Mouse (Mus musculus): ENCODE measurements around the gene AI481877. TPM values are rescaled to one million over a fixed set of nuclear protein-coding genes. Genes with fewer than 3 reads are reported as not detected.

AI481877 gene
- polyA plus RNA-seq, 1 experiment from 2014 or later = 0.05 TPM

GRCm38 (mm10) chr4:59104166-59104565 is 34.6 kb downstream of the AI481877 start:
- H3K4me3 ChIP-seq (ENCODE audit: low read length) = no peak overlapping the region
- H3K27me3 ChIP-seq (replicated peaks; ENCODE audit: control insufficient read depth, insufficient read depth, low read length) = no peaks in the 10 kb centered on the region
- 98% methylated on average over 2 of the region's 2 CpGs for WGBS
- H3K9me3 ChIP-seq (ENCODE audit: control insufficient read depth, low read length) = no peaks in the 10 kb centered on the region
- H3K9ac ChIP-seq (ENCODE audit: low read depth, low read length) = no peak overlapping the region
- H3K27ac ChIP-seq (ENCODE audit: low read depth, low read length) = no peak overlapping the region
- H3K4me2 ChIP-seq (ENCODE audit: low read length) = no peak overlapping the region
- H3K4me1 ChIP-seq (ENCODE audit: control insufficient read depth, insufficient read depth, low read depth, low read length) = no peaks in the 10 kb centered on the region
- ATAC-seq = no peak
- H3K36me3 ChIP-seq (ENCODE audit: control insufficient read depth, insufficient read depth, low read length) = no peaks in the 10 kb centered on the region

GRCm38 (mm10) chr4:59096393-59096792 is 42.4 kb downstream of the AI481877 start:
- H3K27ac ChIP-seq (ENCODE audit: low read depth, low read length) = no peak overlapping the region

GRCm38 (mm10) chr4:59089391-59089790 is 49.4 kb downstream of the AI481877 start:
- H3K9ac ChIP-seq (ENCODE audit: low read depth, low read length) = no peak overlapping the region
- no peak overlapping the region for H3K4me3 ChIP-seq (ENCODE audit: low read length)
- H3K4me2 ChIP-seq (ENCODE audit: low read length) = no peak overlapping the region
- H3K4me1 ChIP-seq (ENCODE audit: control insufficient read depth, insufficient read depth, low read depth, low read length) = no peaks in the 10 kb centered on the region
- H3K27me3 ChIP-seq (replicated peaks; ENCODE audit: control insufficient read depth, insufficient read depth, low read length) = no peaks in the 10 kb centered on the region
- ATAC-seq = no peak
- no peaks in the 10 kb centered on the region for H3K9me3 ChIP-seq (ENCODE audit: control insufficient read depth, low read length)
- H3K27ac ChIP-seq (ENCODE audit: low read depth, low read length) = no peak overlapping the region
- H3K36me3 ChIP-seq (ENCODE audit: control insufficient read depth, insufficient read depth, low read length) = no peaks in the 10 kb centered on the region
- WGBS = 53% methylated on average over 1 of the region's 1 CpGs

More at GRCm38 (mm10) chr4:59096393-59096792, 42.4 kb downstream of the AI481877 start:
- no peak overlapping the region for H3K4me3 ChIP-seq (ENCODE audit: low read length)
- ATAC-seq = peak; percentile 95
- H3K4me2 ChIP-seq (ENCODE audit: low read length) = no peak overlapping the region
- H3K9me3 ChIP-seq (ENCODE audit: control insufficient read depth, low read length) = no peaks in the 10 kb centered on the region
- no peak overlapping the region for H3K9ac ChIP-seq (ENCODE audit: low read depth, low read length)
- H3K27me3 ChIP-seq (replicated peaks; ENCODE audit: control insufficient read depth, insufficient read depth, low read length) = no peaks in the 10 kb centered on the region
- H3K36me3 ChIP-seq (ENCODE audit: control insufficient read depth, insufficient read depth, low read length) = no peaks in the 10 kb centered on the region
- H3K4me1 ChIP-seq (ENCODE audit: control insufficient read depth, insufficient read depth, low read depth, low read length) = no peaks in the 10 kb centered on the region

- Histone ChIP-seq H3K4me3 (ENCODE audit: low read length) (no peak overlapping the region), H3K4me2 (ENCODE audit: low read length) (no peak overlapping the region), H3K4me1 (ENCODE audit: control insufficient read depth, insufficient read depth, low read depth, low read length) (no peaks in the 10 kb centered on the region), H3K27ac (ENCODE audit: low read depth, low read length) (no peak overlapping the region), H3K27me3 (replicated peaks; ENCODE audit: control insufficient read depth, insufficient read depth, low read length) (no peaks in the 10 kb centered on the region), H3K36me3 (ENCODE audit: control insufficient read depth, insufficient read depth, low read length) (no peaks in the 10 kb centered on the region), H3K9ac (ENCODE audit: low read depth, low read length) (no peak overlapping the region), H3K9me3 (ENCODE audit: control insufficient read depth, low read length) (no peaks in the 10 kb centered on the region)
- no peak for ATAC-seq
- 87% methylated on average over 2 of the region's 2 CpGs for WGBS
These were observed 55.4 kb downstream of the AI481877 start for GRCm38 (mm10) chr4:59083430-59083829.

- no peak overlapping the region for H3K4me3 ChIP-seq (ENCODE audit: low read length)
- WGBS = 51% methylated on average over 3 of the region's 3 CpGs
- H3K9me3 ChIP-seq (ENCODE audit: control insufficient read depth, low read length) = no peaks in the 10 kb centered on the region
- no peaks in the 10 kb centered on the region for H3K27me3 ChIP-seq (replicated peaks; ENCODE audit: control insufficient read depth, insufficient read depth, low read length)
- H3K4me2 ChIP-seq (ENCODE audit: low read length) = no peak overlapping the region
- H3K4me1 ChIP-seq (ENCODE audit: control insufficient read depth, insufficient read depth, low read depth, low read length) = no peaks in the 10 kb centered on the region
- H3K27ac ChIP-seq (ENCODE audit: low read depth, low read length) = no peak overlapping the region
- H3K9ac ChIP-seq (ENCODE audit: low read depth, low read length) = no peak overlapping the region
- H3K36me3 ChIP-seq (ENCODE audit: control insufficient read depth, insufficient read depth, low read length) = no peaks in the 10 kb centered on the region
- no peak for ATAC-seq
These were observed 69.5 kb downstream of the AI481877 start for GRCm38 (mm10) chr4:59069276-59069675.

- no peaks in the 10 kb centered on the region for H3K4me1 ChIP-seq (ENCODE audit: control insufficient read depth, insufficient read depth, low read depth, low read length)
- no peak overlapping the region for H3K27ac ChIP-seq (ENCODE audit: low read depth, low read length)
- 74% methylated on average over 12 of the region's 12 CpGs for WGBS
- no peak overlapping the region for H3K9ac ChIP-seq (ENCODE audit: low read depth, low read length)
- no peaks in the 10 kb centered on the region for H3K36me3 ChIP-seq (ENCODE audit: control insufficient read depth, insufficient read depth, low read length)
- no peak for ATAC-seq
- no peaks in the 10 kb centered on the region for H3K27me3 ChIP-seq (replicated peaks; ENCODE audit: control insufficient read depth, insufficient read depth, low read length)
- H3K9me3 ChIP-seq (ENCODE audit: control insufficient read depth, low read length) = no peaks in the 10 kb centered on the region
- H3K4me3 ChIP-seq (ENCODE audit: low read length) = no peak overlapping the region
- H3K4me2 ChIP-seq (ENCODE audit: low read length) = no peak overlapping the region
These were observed 76.3 kb downstream of the AI481877 start for GRCm38 (mm10) chr4:59062526-59062925.

- Histone ChIP-seq H3K4me3 (ENCODE audit: low read length) (no peak overlapping the region), H3K27me3 (replicated peaks; ENCODE audit: control insufficient read depth, insufficient read depth, low read length) (no peaks in the 10 kb centered on the region), H3K4me1 (ENCODE audit: control insufficient read depth, insufficient read depth, low read depth, low read length) (no peaks in the 10 kb centered on the region), H3K27ac (ENCODE audit: low read depth, low read length) (no peak overlapping the region), H3K9me3 (ENCODE audit: control insufficient read depth, low read length) (no peaks in the 10 kb centered on the region), H3K9ac (ENCODE audit: low read depth, low read length) (no peak overlapping the region), H3K4me2 (ENCODE audit: low read length) (no peak overlapping the region), H3K36me3 (ENCODE audit: control insufficient read depth, insufficient read depth, low read length) (no peaks in the 10 kb centered on the region)
- 87% methylated on average over 3 of the region's 3 CpGs for WGBS
- ATAC-seq = no peak
These were observed 80.9 kb downstream of the AI481877 start for GRCm38 (mm10) chr4:59057929-59058328.

- no peaks in the 10 kb centered on the region for H3K27me3 ChIP-seq (replicated peaks; ENCODE audit: control insufficient read depth, insufficient read depth, low read length)
- no peak overlapping the region for H3K9ac ChIP-seq (ENCODE audit: low read depth, low read length)
- WGBS = 86% methylated on average over 1 of the region's 1 CpGs
- H3K4me1 ChIP-seq (ENCODE audit: control insufficient read depth, insufficient read depth, low read depth, low read length) = no peaks in the 10 kb centered on the region
- no peak overlapping the region for H3K27ac ChIP-seq (ENCODE audit: low read depth, low read length)
- no peak overlapping the region for H3K4me3 ChIP-seq (ENCODE audit: low read length)
- no peaks in the 10 kb centered on the region for H3K9me3 ChIP-seq (ENCODE audit: control insufficient read depth, low read length)
- no peaks in the 10 kb centered on the region for H3K36me3 ChIP-seq (ENCODE audit: control insufficient read depth, insufficient read depth, low read length)
- ATAC-seq = no peak
- H3K4me2 ChIP-seq (ENCODE audit: low read length) = no peak overlapping the region
These were observed 87.7 kb downstream of the AI481877 start for GRCm38 (mm10) chr4:59051081-59051480.

- Histone ChIP-seq H3K27ac (ENCODE audit: low read depth, low read length) (no peak overlapping the region), H3K9ac (ENCODE audit: low read depth, low read length) (no peak overlapping the region), H3K9me3 (ENCODE audit: control insufficient read depth, low read length) (no peaks in the 10 kb centered on the region), H3K4me3 (ENCODE audit: low read length) (no peak overlapping the region), H3K4me1 (ENCODE audit: control insufficient read depth, insufficient read depth, low read depth, low read length) (no peaks in the 10 kb centered on the region), H3K27me3 (replicated peaks; ENCODE audit: control insufficient read depth, insufficient read depth, low read length) (no peaks in the 10 kb centered on the region), H3K36me3 (ENCODE audit: control insufficient read depth, insufficient read depth, low read length) (peaks cover 4% of the 10 kb centered on the region), H3K4me2 (ENCODE audit: low read length) (no peak overlapping the region)
- WGBS = 19% methylated on average over 3 of the region's 3 CpGs
- ATAC-seq = no peak
These were observed 91.6 kb downstream of the AI481877 start for GRCm38 (mm10) chr4:59047222-59047621.

GRCm38 (mm10) chr4:59043891-59044290 is 94.9 kb downstream of the AI481877 start:
- Histone ChIP-seq H3K9me3 (ENCODE audit: control insufficient read depth, low read length) (no peaks in the 10 kb centered on the region), H3K9ac (ENCODE audit: low read depth, low read length) (no peak overlapping the region), H3K27ac (ENCODE audit: low read depth, low read length) (no peak overlapping the region), H3K4me2 (ENCODE audit: low read length) (no peak overlapping the region), H3K36me3 (ENCODE audit: control insufficient read depth, insufficient read depth, low read length) (peaks cover 16% of the 10 kb centered on the region), H3K4me3 (ENCODE audit: low read length) (no peak overlapping the region), H3K27me3 (replicated peaks; ENCODE audit: control insufficient read depth, insufficient read depth, low read length) (no peaks in the 10 kb centered on the region), H3K4me1 (ENCODE audit: control insufficient read depth, insufficient read depth, low read depth, low read length) (no peaks in the 10 kb centered on the region)
- WGBS = 92% methylated on average over 6 of the region's 6 CpGs
- ATAC-seq = no peak
